Comparison of ENCODE assay signal across 8 mouse cellular contexts in the genomic region with DNA sequence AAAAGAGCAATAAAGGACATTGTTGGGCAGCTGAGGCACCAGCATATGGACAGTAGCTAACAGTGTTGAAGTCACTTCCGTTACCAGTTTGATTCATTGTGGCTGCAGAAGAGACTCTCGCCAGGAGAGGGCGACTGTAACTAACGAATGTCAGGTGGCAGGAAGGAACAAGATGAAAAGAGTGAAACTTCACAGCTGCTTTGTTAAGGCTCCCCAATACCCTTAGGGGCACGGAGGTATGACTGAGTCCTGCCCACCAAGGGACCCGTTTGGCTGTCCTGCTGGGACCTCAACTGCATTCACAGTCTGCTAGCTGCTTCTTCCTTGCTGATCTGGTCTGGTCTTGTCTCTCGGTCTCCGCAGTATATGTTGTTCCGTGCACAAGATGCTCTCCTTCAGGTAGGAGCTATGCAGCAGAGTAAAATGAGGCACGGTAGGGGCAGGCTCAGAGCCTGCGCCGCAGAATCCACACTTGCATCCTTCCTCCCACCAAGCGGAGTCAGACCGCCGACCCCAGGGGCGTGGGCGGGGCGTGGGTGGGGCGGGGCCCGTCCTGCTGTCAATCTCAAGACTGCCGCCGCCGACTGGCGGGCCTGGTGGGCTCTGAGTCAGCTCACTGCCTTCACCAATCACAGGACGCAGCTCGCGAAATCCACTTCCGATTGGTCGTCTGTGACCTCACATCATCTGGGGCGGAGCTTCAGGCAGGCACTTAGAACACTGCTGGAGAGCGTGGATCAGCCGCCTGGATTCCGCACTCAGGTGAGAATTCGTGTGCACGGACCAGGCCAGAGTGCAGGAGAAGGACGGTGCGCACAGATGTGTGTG. TPM values are rescaled to one million over a fixed set of nuclear protein-coding genes. Genes with fewer than 3 reads are reported as not detected.
DNase-seq lines count a peak whose midpoint lies in the region; ATAC-seq and TF ChIP-seq lines count a peak whose summit lies in the region.

No protein-coding gene starts in this region.

- DNase-seq in forebrain, embryonic 14.5 days (ENCODE audit: low spot score): peak; percentile 99
- DNase-seq in heart, postnatal 25 days (ENCODE audit: low spot score): peak; percentile 93
- peak; percentile 93 to 98 for DNase-seq in layer of hippocampus, adult 18-20 months (ENCODE audit: low spot score in 2 of 2)
- DNase-seq in lung, adult 2 months: peak; percentile 92
- DNase-seq in thymus, adult 18-20 months: peak; percentile 95 to 96

- WGBS in forebrain, embryonic 14.5 days: under 1% methylated on average over 37 of the region's 37 CpGs
- under 1% methylated on average over 37 of the region's 37 CpGs for WGBS in lung, adult 2 months

- no peaks in the 10 kb centered on the region for H3K27me3 ChIP-seq in ES-Bruce4 (ENCODE audit: control insufficient read depth, insufficient read depth, low read length, poor library complexity, severe bottlenecking)
- H3K27me3 ChIP-seq in forebrain, embryonic 14.5 days (replicated peaks; ENCODE audit: control insufficient read depth, insufficient read depth, low read length): no peaks in the 10 kb centered on the region

- peak overlapping the region; percentile 86 for H3K4me3 ChIP-seq in ES-Bruce4 (ENCODE audit: low read depth, low read length)
- H3K4me3 ChIP-seq in forebrain, embryonic 14.5 days (ENCODE audit: low read depth, low read length): peak overlapping the region; percentile 50
- peak overlapping the region; percentile 96 for H3K4me3 ChIP-seq in lung, adult 2 months (replicated peaks; ENCODE audit: extremely low read depth, low read depth, low read length)

- peak overlapping the region; percentile 79 for H3K4me2 ChIP-seq in forebrain, embryonic 14.5 days (ENCODE audit: low read length)

- TF ChIP-seq CTCF in ES-Bruce4 (IDR thresholded peaks at IDR 0.05; ENCODE audit: low read depth, low read length): peak; percentile 66
- peak; percentile 66 for TF ChIP-seq CTCF in lung, adult 2 months (IDR thresholded peaks at IDR 0.05; ENCODE audit: insufficient read depth, low read length)

- H3K9me3 ChIP-seq in ES-Bruce4 (replicated peaks; ENCODE audit: control insufficient read depth, insufficient read depth, low read length, poor library complexity, severe bottlenecking): no peaks in the 10 kb centered on the region
- no peaks in the 10 kb centered on the region for H3K9me3 ChIP-seq in forebrain, embryonic 14.5 days (replicated peaks; ENCODE audit: control insufficient read depth, low read length)

- peak; percentile 69 for TF ChIP-seq POLR2A in ES-Bruce4 (IDR thresholded peaks at IDR 0.05; ENCODE audit: insufficient read depth, low read length)
- peak; percentile 62; the same call in 1 of the 2 replicates for TF ChIP-seq POLR2A in lung, adult 2 months (IDR thresholded peaks at IDR 0.05; ENCODE audit: borderline replicate concordance, extremely low read depth, low read depth, low read length)

- no peak; the same call in 1 of the 2 replicates for TF ChIP-seq EP300 in ES-Bruce4 (IDR thresholded peaks at IDR 0.05; ENCODE audit: insufficient read depth, low read depth, low read length)

- H3K9ac ChIP-seq in ES-Bruce4 (ENCODE audit: low read depth, poor library complexity, severe bottlenecking): peak overlapping the region; percentile 78
- H3K9ac ChIP-seq in forebrain, embryonic 14.5 days (ENCODE audit: low read length): peak overlapping the region; percentile 70

- peak overlapping the region; percentile 55 for H3K27ac ChIP-seq in ES-Bruce4 (ENCODE audit: insufficient read depth, low read length)
- peak overlapping the region; percentile 92 for H3K27ac ChIP-seq in forebrain, embryonic 14.5 days (ENCODE audit: low read depth, low read length)

- peak; percentile 97 for ATAC-seq in cerebellum, adult (ENCODE audit: insufficient number of reproducible peaks, low FRiP score, low TSS enrichment)
- peak; percentile 98 for ATAC-seq in forebrain, embryonic 14.5 days
- ATAC-seq in neutrophil, adult 5-6 weeks (ENCODE audit: extremely low read depth, insufficient number of reproducible peaks, low FRiP score, poor library complexity, severe bottlenecking): peak; percentile 95

- intact Hi-C loops in heart, postnatal 25 days (cut with DNase I): loop anchor here (1.0 to 10.0 kb wide), 2 partner anchors 78 to 245 kb away; no protein-coding TSS in a partner anchor

- no peaks in the 10 kb centered on the region for H3K4me1 ChIP-seq in ES-Bruce4 (ENCODE audit: control insufficient read depth, insufficient read depth, low read length)
- H3K4me1 ChIP-seq in forebrain, embryonic 14.5 days (ENCODE audit: control insufficient read depth, insufficient read depth, low read length): peaks cover 13% of the 10 kb centered on the region
- 0 out of 2 replicates have a peak, but pooled peaks cover 2% of the 10 kb centered on the region for H3K4me1 ChIP-seq in lung, adult 2 months (ENCODE audit: control insufficient read depth, insufficient read depth, low read length)

- H3K36me3 ChIP-seq in ES-Bruce4 (ENCODE audit: control insufficient read depth, insufficient read depth, low read length, poor library complexity, severe bottlenecking): 0 out of 2 replicates have a peak, but pooled peaks cover 2% of the 10 kb centered on the region
- H3K36me3 ChIP-seq in forebrain, embryonic 14.5 days (ENCODE audit: control insufficient read depth, insufficient read depth, low read length): no peaks in the 10 kb centered on the region; the same call in 1 of the 2 replicates

RNA-seq across cellular contexts. Expression of gene Dhcr7, which starts 6.8 kb away (rescaled TPM):
- 114 and 117 TPM in 2 replicates for polyA plus RNA-seq in ES-Bruce4 (2011; ENCODE audit: insufficient read depth, insufficient read length, low read depth, missing spikeins)
- 59.2 and 64.8 TPM in 2 replicates for polyA plus RNA-seq in forebrain, embryonic 14.5 days (2014; fragmentation: Nextera tagmentation; extraction: Ambion mirVana)
- total RNA-seq in heart, postnatal 25 days (2021): 1 to 10 TPM; 5.8 to 6.7 TPM
- total RNA-seq in layer of hippocampus, adult 18-20 months (2021): 10 to 100 TPM; 34.3 to 36.9 TPM
- polyA plus RNA-seq in lung, adult 2 months (2012; rRNA removed): 63.4 and 86.7 TPM in 2 replicates
- total RNA-seq in neutrophil, adult 5-6 weeks (2017): 6.9 and 10.1 TPM in 2 replicates

RNA-seq across cellular contexts. Expression of gene Nadsyn1, which starts 7.1 kb away (rescaled TPM):
- polyA plus RNA-seq in ES-Bruce4 (2011; ENCODE audit: insufficient read depth, insufficient read length, low read depth, missing spikeins): 8.6 and 12.3 TPM in 2 replicates
- polyA plus RNA-seq in forebrain, embryonic 14.5 days (2014; fragmentation: Nextera tagmentation; extraction: Ambion mirVana): 5.2 TPM in 2 replicates
- total RNA-seq in heart, postnatal 25 days (2021): 1 to 10 TPM; 4.8 to 5.5 TPM
- 1 to 10 TPM; 6.4 to 6.8 TPM for total RNA-seq in layer of hippocampus, adult 18-20 months (2021)
- 9.9 and 10.7 TPM in 2 replicates for polyA plus RNA-seq in lung, adult 2 months (2012; rRNA removed)
- total RNA-seq in neutrophil, adult 5-6 weeks (2017): 14.5 and 21.8 TPM in 2 replicates

RNA-seq across cellular contexts. Expression of gene Gm498, which starts 36.9 kb away (rescaled TPM):
- polyA plus RNA-seq in ES-Bruce4 (2011; ENCODE audit: insufficient read depth, insufficient read length, low read depth, missing spikeins): not detected in 2 replicates
- polyA plus RNA-seq in forebrain, embryonic 14.5 days (2014; fragmentation: Nextera tagmentation; extraction: Ambion mirVana): not detected in 2 replicates
- not detected for total RNA-seq in heart, postnatal 25 days (2021)
- total RNA-seq in layer of hippocampus, adult 18-20 months (2021): not detected
- not detected in 2 replicates for polyA plus RNA-seq in lung, adult 2 months (2012; rRNA removed)
- total RNA-seq in neutrophil, adult 5-6 weeks (2017): not detected in 2 replicates

RNA-seq across cellular contexts. Expression of gene Mrgpre, which starts 45.4 kb away (rescaled TPM):
- polyA plus RNA-seq in ES-Bruce4 (2011; ENCODE audit: insufficient read depth, insufficient read length, low read depth, missing spikeins): 0.18 and 0.48 TPM in 2 replicates
- 2.6 and 3.6 TPM in 2 replicates for polyA plus RNA-seq in forebrain, embryonic 14.5 days (2014; fragmentation: Nextera tagmentation; extraction: Ambion mirVana)
- total RNA-seq in heart, postnatal 25 days (2021): 1 to 10 TPM; 1.0 to 1.3 TPM
- 1 to 10 TPM; 5.4 to 6.9 TPM for total RNA-seq in layer of hippocampus, adult 18-20 months (2021)
- 2.2 and 3.2 TPM in 2 replicates for polyA plus RNA-seq in lung, adult 2 months (2012; rRNA removed)
- total RNA-seq in neutrophil, adult 5-6 weeks (2017): 2.7 and 3.8 TPM in 2 replicates

Comparison
In these comparisons a context has a peak if more than half of its experiments do, and no peak if none do; other contexts are left out.
1. Peak in every context shown above with its lines: DNase-seq, ATAC-seq, H3K4me3 ChIP-seq and H3K27ac ChIP-seq.